In genomic region chr11:5059704-5060156, GRCm38 (mm10) we compare ENCODE assay signal across 9 mouse cellular contexts. TPM values are rescaled to one million over a fixed set of nuclear protein-coding genes. Genes with fewer than 3 reads are reported as not detected.
DNase-seq lines count a peak whose midpoint lies in the region; ATAC-seq and TF ChIP-seq lines count a peak whose summit lies in the region.
"Had no signal": no experiment of that assay in that cellular context is flagged by ENCODE, and none has a peak within 500 bp of the region (broad histone marks: within the 10 kb centered on the region; RNA-seq: fewer than 3 reads in every experiment).

No protein-coding gene starts in this region.

- H3K4me1 ChIP-seq in thymus, adult 2 months (replicated peaks; ENCODE audit: control insufficient read depth, insufficient read depth, low read length), result peaks cover 21% of the 10 kb centered on the region
- peaks cover 2% of the 10 kb centered on the region; the same call in 1 of the 2 replicates for H3K4me1 ChIP-seq in embryonic fibroblast, embryonic 13.5 days (ENCODE audit: control insufficient read depth, insufficient read depth, low read length)
- H3K4me1 ChIP-seq in midbrain, embryonic 14.5 days (ENCODE audit: control insufficient read depth, insufficient read depth, low read length), result peaks cover 49% of the 10 kb centered on the region

- H3K9me3 ChIP-seq in midbrain, embryonic 14.5 days (ENCODE audit: control insufficient read depth, low read length), result no peaks in the 10 kb centered on the region
- H3K9me3 ChIP-seq: stomach, embryonic 15.5 days had no signal

- no peak overlapping the region for H3K27ac ChIP-seq in thymus, adult 2 months (ENCODE audit: control insufficient read depth, insufficient read depth, low read length)
- no peak overlapping the region for H3K27ac ChIP-seq in embryonic fibroblast, embryonic 13.5 days (ENCODE audit: insufficient read depth, low read length)
- H3K27ac ChIP-seq in midbrain, embryonic 14.5 days (replicated peaks; ENCODE audit: low read depth, low read length), result no peak overlapping the region
- H3K27ac ChIP-seq: stomach, embryonic 15.5 days had no signal

- H3K4me3 ChIP-seq in thymus, adult 2 months (ENCODE audit: control insufficient read depth, insufficient read depth, low read length), result no peak overlapping the region
- no peak overlapping the region for H3K4me3 ChIP-seq in embryonic fibroblast, embryonic 13.5 days (ENCODE audit: insufficient read depth, low read length)
- no peak overlapping the region for H3K4me3 ChIP-seq in midbrain, embryonic 14.5 days (replicated peaks; ENCODE audit: low read depth, low read length)

- H3K9ac ChIP-seq in midbrain, embryonic 14.5 days (replicated peaks; ENCODE audit: low read length), result no peak overlapping the region
- H3K9ac ChIP-seq: stomach, embryonic 15.5 days had no signal

- TF ChIP-seq POLR2A in thymus, adult 2 months (IDR thresholded peaks at IDR 0.05; ENCODE audit: control insufficient read depth, extremely low read depth, insufficient read depth, low read length, poor library complexity), result no peak
- no peak for TF ChIP-seq POLR2A in embryonic fibroblast, embryonic 13.5 days (IDR thresholded peaks at IDR 0.05; ENCODE audit: low read depth, low read length)

- peak; percentile 48 to 56 for DNase-seq in frontal cortex, postnatal 14 days (ENCODE audit: low spot score in 2 of 2)
- DNase-seq in thymus, adult 2 months, result no peak
- DNase-seq in thymus, postnatal 10 days (ENCODE audit: low spot score in 2 of 2), result no peak
- peak; percentile 65 to 72 for DNase-seq in layer of hippocampus, postnatal 36 days
- peak; percentile 74 for DNase-seq in midbrain, embryonic 14.5 days
- no peak for DNase-seq in urinary bladder, postnatal 10 days (ENCODE audit: low spot score)

- WGBS in thymus, adult 2 months, result 19% methylated on average over 27 of the region's 27 CpGs
- WGBS in midbrain, embryonic 14.5 days, result 8% methylated on average over 27 of the region's 27 CpGs

- no peak for ATAC-seq in frontal cortex, adult (ENCODE audit: low TSS enrichment)
- ATAC-seq in midbrain, embryonic 14.5 days (ENCODE audit: low FRiP score, low TSS enrichment), result no peak

- H3K27me3 ChIP-seq in thymus, adult 2 months (ENCODE audit: control insufficient read depth, insufficient read depth, low read length), result peaks cover 42% of the 10 kb centered on the region; the same call in 1 of the 2 replicates
- peaks cover 88% of the 10 kb centered on the region for H3K27me3 ChIP-seq in midbrain, embryonic 14.5 days (ENCODE audit: control insufficient read depth, insufficient read depth, low read length)

- TF ChIP-seq CTCF in thymus, adult 2 months (IDR thresholded peaks at IDR 0.05; ENCODE audit: borderline replicate concordance, control insufficient read depth, extremely low read depth, insufficient read depth, low read length, poor library complexity), result peak; percentile 90
- TF ChIP-seq CTCF in embryonic fibroblast, embryonic 13.5 days (IDR thresholded peaks at IDR 0.05; ENCODE audit: borderline replicate concordance, insufficient read depth, low read length), result peak; percentile 89

- no peak overlapping the region for H3K4me2 ChIP-seq in midbrain, embryonic 14.5 days (ENCODE audit: low read length)
- H3K4me2 ChIP-seq: stomach, embryonic 15.5 days had no signal

- no peaks in the 10 kb centered on the region for H3K36me3 ChIP-seq in thymus, adult 2 months (ENCODE audit: control insufficient read depth, insufficient read depth, low read length)
- 0 out of 2 replicates have a peak, but pooled peaks cover 5% of the 10 kb centered on the region for H3K36me3 ChIP-seq in midbrain, embryonic 14.5 days (ENCODE audit: control insufficient read depth, insufficient read depth, low read length)
- H3K36me3 ChIP-seq: stomach, embryonic 15.5 days had no signal

RNA-seq across cellular contexts. Expression of gene Rasl10a, which starts 1.8 kb away (rescaled TPM):
- 5.1 and 6.5 TPM in 2 replicates for polyA plus RNA-seq in thymus, adult 2 months (2012; rRNA removed)
- not detected in 2 replicates for polyA plus RNA-seq in embryonic fibroblast, embryonic 13.5 days (2011; ENCODE audit: insufficient read length, low read depth, missing spikeins)
- 100 to 1,000 TPM in 1 of 2 experiments, 10 to 100 TPM in 1; 88.6 to 112 TPM for total RNA-seq in layer of hippocampus, postnatal 36 days (2021)
- 0.33 and 1.3 TPM in 2 replicates for polyA plus RNA-seq in midbrain, embryonic 14.5 days (2014; fragmentation: Nextera tagmentation; extraction: Ambion mirVana)

RNA-seq across cellular contexts. Expression of gene Gas2l1, which starts 5.4 kb away (rescaled TPM):
- polyA plus RNA-seq in thymus, adult 2 months (2012; rRNA removed), result 24.9 and 27.3 TPM in 2 replicates
- polyA plus RNA-seq in embryonic fibroblast, embryonic 13.5 days (2011; ENCODE audit: insufficient read length, low read depth, missing spikeins), result 37.8 and 50.2 TPM in 2 replicates
- total RNA-seq in layer of hippocampus, postnatal 36 days (2021), result 100 to 1,000 TPM in 1 of 2 experiments, 10 to 100 TPM in 1; 95.7 to 104 TPM
- 19.7 and 22.1 TPM in 2 replicates for polyA plus RNA-seq in midbrain, embryonic 14.5 days (2014; fragmentation: Nextera tagmentation; extraction: Ambion mirVana)

RNA-seq across cellular contexts. Expression of gene Rhbdd3, which starts 39.0 kb away (rescaled TPM):
- 28.6 and 31.3 TPM in 2 replicates for polyA plus RNA-seq in thymus, adult 2 months (2012; rRNA removed)
- 16.5 and 19.5 TPM in 2 replicates for polyA plus RNA-seq in embryonic fibroblast, embryonic 13.5 days (2011; ENCODE audit: insufficient read length, low read depth, missing spikeins)
- 10 to 100 TPM; 20.2 to 22.2 TPM for total RNA-seq in layer of hippocampus, postnatal 36 days (2021)
- 34.5 and 45.4 TPM in 2 replicates for polyA plus RNA-seq in midbrain, embryonic 14.5 days (2014; fragmentation: Nextera tagmentation; extraction: Ambion mirVana)

RNA-seq across cellular contexts. Expression of gene Ewsr1, which starts 39.3 kb away (rescaled TPM):
- 1,137 and 1,289 TPM in 2 replicates for polyA plus RNA-seq in thymus, adult 2 months (2012; rRNA removed)
- 559 and 769 TPM in 2 replicates for polyA plus RNA-seq in embryonic fibroblast, embryonic 13.5 days (2011; ENCODE audit: insufficient read length, low read depth, missing spikeins)
- 100 to 1,000 TPM; 319 to 373 TPM for total RNA-seq in layer of hippocampus, postnatal 36 days (2021)
- polyA plus RNA-seq in midbrain, embryonic 14.5 days (2014; fragmentation: Nextera tagmentation; extraction: Ambion mirVana), result 346 and 428 TPM in 2 replicates

Comparison
In these comparisons a context has a peak if more than half of its experiments do, and no peak if none do; other contexts are left out.
1. DNase-seq: peak in frontal cortex, postnatal 14 days (2 of 2), layer of hippocampus, postnatal 36 days (2 of 2) and midbrain, embryonic 14.5 days (single experiment); none in thymus, adult 2 months (single experiment), thymus, postnatal 10 days (0 of 2) and urinary bladder, postnatal 10 days (single experiment).